Mouse (Mus musculus): ENCODE results near the gene Tk1. TPM values are rescaled to one million over a fixed set of nuclear protein-coding genes. Genes with fewer than 3 reads are reported as not detected.

The Tk1 gene
- polyA plus RNA-seq (2012; fragmentation: generic; extraction: Trizol), result 265 TPM
- long read RNA-seq, experiment 1, transcript Tk1-201 (7 exons, 1,440 nt), result major isoform, 118 of 139 reads
- long read RNA-seq, experiment 1, partial matches to known transcripts, result 6 of 139 reads
- long read RNA-seq, experiment 1, other reads (novel, unspliced or antisense), result 10 of 139 reads
- long read RNA-seq, experiment 2, transcript Tk1-201 (7 exons, 1,440 nt), result major isoform, 186 of 215 reads
- long read RNA-seq, experiment 2, partial matches to known transcripts, result 6 of 215 reads
- long read RNA-seq, experiment 2, other reads (novel, unspliced or antisense), result 21 of 215 reads

DNA sequence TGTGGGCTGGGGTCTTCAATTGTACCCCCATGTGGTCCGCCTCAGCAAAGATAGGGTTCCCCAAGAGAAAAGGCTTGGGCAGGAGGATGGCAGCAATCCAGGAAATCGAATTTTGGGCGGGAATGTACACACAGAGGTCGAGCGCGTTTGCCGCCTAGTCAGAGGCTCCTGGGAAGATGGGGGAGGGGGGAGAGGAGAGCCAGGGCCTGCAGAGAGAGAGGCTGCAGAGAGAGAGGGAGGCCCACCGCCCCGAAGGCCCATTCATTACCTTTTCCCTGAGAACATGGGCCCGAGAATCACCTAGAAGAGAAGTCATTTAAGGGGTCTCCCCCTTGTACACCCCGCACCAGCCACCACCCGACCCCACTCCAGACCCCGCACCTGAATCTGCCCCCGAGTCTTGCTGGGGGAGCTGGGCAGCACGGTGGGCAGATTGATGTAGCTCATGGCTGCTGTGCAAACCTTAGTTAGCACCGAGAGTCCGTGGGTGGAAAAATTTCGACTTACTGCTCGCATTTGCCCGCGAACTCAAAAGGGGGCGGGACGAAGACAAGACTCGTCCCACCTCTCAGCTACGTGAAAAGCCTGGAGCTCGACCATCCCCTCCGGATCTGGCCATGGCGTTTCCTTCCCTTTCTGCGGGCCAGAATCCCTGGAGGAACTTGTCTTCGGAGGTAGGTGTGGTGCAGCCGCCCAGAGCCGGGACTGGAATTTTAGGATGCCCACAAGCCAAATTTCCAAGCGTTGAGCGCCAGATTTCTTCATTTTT, at the start of gene Tk1, which contains the start of gene Afmid:
Gene Tk1, minus strand, starts transcription at position 760 of the 769 bp plus-strand sequence.
Gene Afmid, plus strand, starts transcription at position 592 of the 769 bp plus-strand sequence.
- TF ChIP-seq MAX (IDR thresholded peaks at IDR 0.05), result peak; percentile 88
- no peak for TF ChIP-seq CEBPB (IDR thresholded peaks at IDR 0.05; ENCODE audit: low read depth)
- TF ChIP-seq CTCF (IDR thresholded peaks at IDR 0.05; ENCODE audit: control insufficient read depth, insufficient read depth, insufficient read length), result no peak
- peaks cover 62% of the 10 kb centered on the region for H3K79me2 ChIP-seq (ENCODE audit: control insufficient read depth, insufficient read depth)
- peak within 1 kb of the TSS; percentile 80 for H3ac ChIP-seq (ENCODE audit: control insufficient read depth, insufficient read length, low read depth)
- no peaks in the 10 kb centered on the region for H3K27me3 ChIP-seq (ENCODE audit: control insufficient read depth, insufficient read depth, insufficient read length)
- H3K4me3 ChIP-seq (ENCODE audit: insufficient read depth, poor library complexity, severe bottlenecking), result peak within 1 kb of the TSS; percentile 89
- H3K36me3 ChIP-seq (ENCODE audit: control insufficient read depth, insufficient read depth), result peaks cover 34% of the 10 kb centered on the region
- H3K79me3 ChIP-seq (ENCODE audit: low read depth), result peaks cover 39% of the 10 kb centered on the region

- Histone ChIP-seq H3ac (ENCODE audit: control insufficient read depth, insufficient read length, low read depth) (no peak overlapping the region), H3K79me3 (ENCODE audit: low read depth) (no peaks in the 10 kb centered on the region), H3K4me3 (ENCODE audit: insufficient read depth, poor library complexity, severe bottlenecking) (no peak overlapping the region), H3K79me2 (ENCODE audit: control insufficient read depth, insufficient read depth) (no peaks in the 10 kb centered on the region), H3K27me3 (ENCODE audit: control insufficient read depth, insufficient read depth, insufficient read length) (no peaks in the 10 kb centered on the region), H3K36me3 (ENCODE audit: control insufficient read depth, insufficient read depth) (no peaks in the 10 kb centered on the region)
- TF ChIP-seq MYOG (IDR thresholded peaks at IDR 0.05; ENCODE audit: control insufficient read depth, extremely low read depth, insufficient read length) (no peak), MYOD1 (IDR thresholded peaks at IDR 0.05; ENCODE audit: control insufficient read depth, insufficient read length, low read depth) (no peak), USF1 (IDR thresholded peaks at IDR 0.05; ENCODE audit: low read depth) (no peak), CTCF (IDR thresholded peaks at IDR 0.05; ENCODE audit: control insufficient read depth, insufficient read depth, insufficient read length) (no peak)
Measured at GRCm38 (mm10) chr11:117875681-117876080, 49.8 kb upstream of the Tk1 start.

GRCm38 (mm10) chr11:117874419-117874818, 48.5 kb upstream of the Tk1 start:
- Histone ChIP-seq H3ac (ENCODE audit: control insufficient read depth, insufficient read length, low read depth) (no peak overlapping the region), H3K27me3 (ENCODE audit: control insufficient read depth, insufficient read depth, insufficient read length) (no peaks in the 10 kb centered on the region), H3K36me3 (ENCODE audit: control insufficient read depth, insufficient read depth) (no peaks in the 10 kb centered on the region), H3K79me3 (ENCODE audit: low read depth) (no peaks in the 10 kb centered on the region), H3K4me3 (ENCODE audit: insufficient read depth, poor library complexity, severe bottlenecking) (no peak overlapping the region), H3K79me2 (ENCODE audit: control insufficient read depth, insufficient read depth) (no peaks in the 10 kb centered on the region)
- no peak for TF ChIP-seq MAX (IDR thresholded peaks at IDR 0.05)
- TF ChIP-seq USF1 (IDR thresholded peaks at IDR 0.05; ENCODE audit: low read depth), result no peak
- TF ChIP-seq CTCF (IDR thresholded peaks at IDR 0.05; ENCODE audit: control insufficient read depth, insufficient read depth, insufficient read length), result no peak
- no peak for TF ChIP-seq CEBPB (IDR thresholded peaks at IDR 0.05; ENCODE audit: low read depth)
- TF ChIP-seq MYOG (IDR thresholded peaks at IDR 0.05; ENCODE audit: control insufficient read depth, extremely low read depth, insufficient read length), result no peak
- TF ChIP-seq MYOD1 (IDR thresholded peaks at IDR 0.05; ENCODE audit: control insufficient read depth, insufficient read length, low read depth), result no peak
- no peak for TF ChIP-seq FOSL1 (IDR thresholded peaks at IDR 0.05; ENCODE audit: insufficient read depth, low read length, poor library complexity, severe bottlenecking)

DNA sequence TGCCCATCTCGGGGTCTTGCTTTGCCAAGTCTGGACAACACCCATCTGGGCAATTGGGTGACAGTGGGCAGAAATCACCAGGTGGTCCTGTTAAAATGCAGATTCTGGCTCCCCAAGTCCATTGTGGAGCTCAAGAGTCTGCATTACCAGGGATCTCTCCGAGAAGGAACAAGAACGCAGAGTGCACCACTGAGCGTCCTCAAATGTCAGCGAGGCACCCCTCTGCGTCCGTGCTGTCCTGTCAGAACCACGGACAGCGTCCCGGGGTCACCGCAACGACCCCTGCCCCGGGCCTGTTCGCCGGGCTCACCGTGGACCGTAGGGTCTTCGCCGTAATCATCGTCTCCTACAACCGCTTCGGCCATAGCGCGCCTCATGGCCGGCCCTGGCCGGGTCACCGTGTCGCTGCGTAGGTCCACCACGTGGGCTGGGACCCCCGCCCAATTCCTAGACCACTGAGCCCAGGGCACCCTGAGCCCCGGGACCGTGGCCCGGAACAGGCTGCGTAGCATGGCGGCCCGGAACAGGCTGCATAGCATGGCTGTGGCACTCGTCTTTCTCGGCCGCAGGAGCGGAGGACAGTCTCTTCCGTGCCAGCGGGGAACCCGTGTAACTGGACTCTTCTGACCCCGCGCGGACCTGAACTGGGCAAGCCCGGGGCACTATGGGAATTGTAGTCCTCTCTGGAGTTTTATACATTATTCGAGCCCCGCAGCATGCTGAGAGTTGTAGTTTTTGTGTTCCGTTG, 47.1 kb upstream of the Tk1 start, which contains the start of gene Tha1:
Gene Tha1, minus strand, starts transcription at position 621 of the 748 bp plus-strand sequence.
- TF ChIP-seq FOSL1 (IDR thresholded peaks at IDR 0.05; ENCODE audit: insufficient read depth, low read length, poor library complexity, severe bottlenecking) (no peak), MAX (IDR thresholded peaks at IDR 0.05) (peak; percentile 21)
- Histone ChIP-seq H3K36me3 (ENCODE audit: control insufficient read depth, insufficient read depth) (no peaks in the 10 kb centered on the region), H3ac (ENCODE audit: control insufficient read depth, insufficient read length, low read depth) (peak within 1 kb of the TSS; percentile 58)

DNA sequence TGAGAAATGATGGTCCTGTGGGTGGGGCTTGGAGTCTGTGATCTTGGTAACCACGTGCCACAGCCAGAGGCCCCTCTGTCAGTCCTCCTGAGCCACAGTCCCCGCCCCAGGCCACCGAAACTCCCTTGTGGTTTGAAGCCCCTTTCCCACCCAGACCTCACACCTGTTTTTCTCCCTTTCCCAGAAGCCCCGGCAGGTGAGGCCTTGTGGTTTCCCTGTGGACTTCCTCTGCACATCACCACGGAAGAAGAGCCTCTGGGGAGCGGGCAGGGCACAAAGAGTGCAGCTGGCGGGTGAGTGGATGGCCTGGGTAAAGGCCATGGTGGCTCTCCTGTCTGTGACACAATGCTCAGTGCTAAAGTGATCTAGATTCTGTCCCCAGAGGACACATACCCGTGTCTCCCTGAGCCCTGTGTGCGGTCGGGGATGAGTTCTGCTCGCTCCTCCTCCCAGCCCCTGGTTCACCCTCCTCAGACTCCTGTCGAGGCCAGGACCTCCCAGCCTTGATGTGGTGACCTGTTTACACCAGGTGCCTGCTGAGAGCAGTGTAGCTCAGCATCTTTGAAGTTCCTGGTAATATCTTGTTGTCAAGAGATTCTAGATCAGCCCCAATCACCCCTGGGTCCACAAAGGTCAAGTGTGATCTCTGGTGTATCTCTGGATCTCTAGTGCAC, 46.2 kb upstream of the Tk1 start:
- H3K79me2 ChIP-seq (ENCODE audit: control insufficient read depth, insufficient read depth), result no peaks in the 10 kb centered on the region
- no peaks in the 10 kb centered on the region for H3K27me3 ChIP-seq (ENCODE audit: control insufficient read depth, insufficient read depth, insufficient read length)
- H3K4me3 ChIP-seq (ENCODE audit: insufficient read depth, poor library complexity, severe bottlenecking), result no peak overlapping the region
- H3K79me3 ChIP-seq (ENCODE audit: low read depth), result no peaks in the 10 kb centered on the region
- TF ChIP-seq FOSL1 (IDR thresholded peaks at IDR 0.05; ENCODE audit: insufficient read depth, low read length, poor library complexity, severe bottlenecking), result no peak
- no peak for TF ChIP-seq MYOD1 (IDR thresholded peaks at IDR 0.05; ENCODE audit: control insufficient read depth, insufficient read length, low read depth)
- no peak for TF ChIP-seq MYOG (IDR thresholded peaks at IDR 0.05; ENCODE audit: control insufficient read depth, extremely low read depth, insufficient read length)
- no peak for TF ChIP-seq CTCF (IDR thresholded peaks at IDR 0.05; ENCODE audit: control insufficient read depth, insufficient read depth, insufficient read length)
- no peak for TF ChIP-seq MAX (IDR thresholded peaks at IDR 0.05)
- TF ChIP-seq USF1 (IDR thresholded peaks at IDR 0.05; ENCODE audit: low read depth), result no peak
- no peak for TF ChIP-seq CEBPB (IDR thresholded peaks at IDR 0.05; ENCODE audit: low read depth)
- no peaks in the 10 kb centered on the region for H3K36me3 ChIP-seq (ENCODE audit: control insufficient read depth, insufficient read depth)
- H3ac ChIP-seq (ENCODE audit: control insufficient read depth, insufficient read length, low read depth), result no peak overlapping the region

More for the DNA sequence above, 47.1 kb upstream of the Tk1 start, which contains the start of gene Tha1:
- Histone ChIP-seq H3K79me2 (ENCODE audit: control insufficient read depth, insufficient read depth) (no peaks in the 10 kb centered on the region), H3K79me3 (ENCODE audit: low read depth) (no peaks in the 10 kb centered on the region), H3K4me3 (ENCODE audit: insufficient read depth, poor library complexity, severe bottlenecking) (peak within 1 kb of the TSS; percentile 54), H3K27me3 (ENCODE audit: control insufficient read depth, insufficient read depth, insufficient read length) (no peaks in the 10 kb centered on the region)
